Mouse (Mus musculus) right cerebral cortex, postnatal 14 days (tissue): Measurements from ENCODE around the gene Mcrip1.

Source experiments
- DNase-seq: peaks from one replicate; pipeline ENCODE4 v3.0.0; 2022

The Mcrip1 gene

DNA sequence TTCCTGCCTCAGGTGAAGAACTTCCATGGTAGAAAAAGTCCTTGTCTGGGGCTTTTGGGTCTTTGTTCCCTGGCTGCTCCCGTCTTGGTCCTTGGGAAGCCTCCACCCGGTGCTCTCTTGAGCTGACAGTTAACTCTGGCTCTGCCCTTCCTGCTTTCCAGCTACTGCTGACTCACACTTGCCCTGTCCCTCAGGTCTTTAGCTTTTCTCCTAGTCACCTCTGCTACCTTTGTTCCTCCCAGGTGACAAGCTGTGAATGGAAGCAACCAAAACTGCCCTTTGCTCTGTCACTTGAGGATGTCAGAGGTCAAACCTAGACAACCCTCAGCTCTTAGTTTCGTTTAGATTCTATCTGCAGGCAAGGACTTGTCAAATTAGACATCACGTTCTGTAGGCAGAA is 39.6 kb downstream of the Mcrip1 start:
- DNase-seq = no peak

DNA sequence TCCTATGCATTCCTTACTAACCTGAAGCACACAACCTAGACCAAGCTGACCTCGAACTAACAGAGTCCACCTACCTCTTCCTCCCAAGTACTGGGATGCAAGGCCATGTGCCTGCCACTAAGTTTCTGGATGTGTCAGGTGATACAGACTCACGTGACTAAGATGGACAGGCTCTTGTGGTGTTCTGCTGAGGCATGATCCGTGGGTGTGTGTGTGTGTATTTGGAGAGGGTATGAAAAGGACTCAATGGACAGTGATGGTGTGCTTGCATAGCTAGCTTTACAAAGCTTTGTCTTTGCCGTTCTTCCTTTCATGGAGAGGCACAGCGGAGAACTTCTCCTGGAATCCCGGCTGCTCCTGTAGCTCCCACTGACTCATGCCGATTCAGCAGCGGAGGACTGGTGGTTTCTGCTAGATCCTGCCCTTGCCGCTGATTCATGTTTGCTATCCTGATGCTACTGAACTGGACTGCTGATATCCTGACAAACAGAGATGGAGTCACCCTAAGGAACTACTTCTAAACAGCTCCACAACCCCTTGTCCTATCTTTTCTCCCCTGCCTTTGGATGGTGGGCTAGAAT is 41.1 kb downstream of the Mcrip1 start:
- DNase-seq = no peak

DNA sequence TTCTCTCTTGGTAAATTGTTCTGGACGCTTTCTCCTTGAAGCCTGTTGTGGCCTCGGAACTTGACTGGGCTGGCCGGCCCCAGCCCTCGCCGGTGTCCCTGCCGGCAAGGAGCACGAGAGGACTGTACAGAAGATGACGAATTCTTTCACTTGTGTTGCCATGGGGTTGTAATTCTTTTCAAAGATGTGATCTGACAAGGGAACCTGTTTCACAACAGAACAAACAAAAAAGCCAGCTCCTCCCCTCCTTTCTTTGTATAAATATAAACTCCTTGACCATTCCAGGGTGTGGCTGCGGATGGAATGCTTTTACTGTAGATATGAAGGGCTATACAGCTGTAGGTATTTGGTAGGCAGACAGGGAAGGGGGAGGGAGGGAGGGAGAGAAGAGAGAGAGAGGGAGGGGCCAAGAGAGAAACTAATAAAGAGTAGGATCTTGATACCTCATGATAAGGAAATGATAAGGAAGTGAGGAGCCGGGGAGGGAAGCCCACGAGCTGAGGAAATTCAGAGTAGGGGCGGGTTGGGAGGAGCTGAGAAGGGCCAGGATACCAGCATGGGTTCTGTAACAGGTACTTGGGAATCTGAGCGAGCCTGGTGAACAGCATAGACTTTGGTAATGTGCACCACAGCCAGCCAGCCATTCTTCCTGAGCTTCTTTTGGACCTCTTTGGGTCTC is 41.8 kb downstream of the Mcrip1 start:
- no peak for DNase-seq

DNA sequence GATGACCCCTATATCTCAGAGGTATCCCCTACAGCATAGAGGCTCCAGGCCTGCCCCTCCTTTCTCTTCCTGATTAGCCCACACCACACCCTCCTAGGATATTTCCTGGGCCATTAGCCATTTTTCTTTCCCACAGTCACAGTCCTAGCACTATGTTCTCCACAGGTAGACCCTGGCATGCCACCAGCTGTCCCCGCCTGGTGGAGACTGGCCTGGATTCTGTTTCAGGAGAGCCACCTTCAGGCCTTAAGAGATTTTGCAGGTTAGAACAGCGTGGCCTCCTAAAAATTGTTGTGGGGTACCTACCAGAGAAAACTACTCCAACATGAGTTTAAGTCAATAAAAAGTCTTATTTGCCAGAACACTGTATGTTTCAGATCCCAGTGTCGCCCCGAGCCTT is 42.6 kb downstream of the Mcrip1 start:
- DNase-seq = no peak

DNA sequence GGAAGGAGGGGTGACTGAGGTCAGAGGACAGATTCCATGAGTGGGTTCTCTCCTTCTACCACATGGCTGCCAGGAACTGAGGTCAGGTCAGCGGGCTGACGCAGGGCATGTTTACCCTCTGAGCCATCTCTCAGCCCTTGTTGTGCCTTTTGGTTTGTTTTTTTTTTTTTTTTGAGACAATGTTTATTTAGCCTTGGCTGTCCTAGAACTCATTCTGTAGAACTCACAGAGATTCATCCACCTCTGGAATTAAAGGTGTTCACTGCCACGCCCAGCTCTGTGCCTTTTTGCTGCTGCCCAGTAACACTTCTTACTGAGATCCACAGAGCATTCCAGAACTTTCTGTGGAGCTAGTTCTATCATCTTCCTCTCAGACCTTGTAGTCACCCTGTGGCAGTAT is 43.9 kb downstream of the Mcrip1 start:
- DNase-seq = no peak

DNA sequence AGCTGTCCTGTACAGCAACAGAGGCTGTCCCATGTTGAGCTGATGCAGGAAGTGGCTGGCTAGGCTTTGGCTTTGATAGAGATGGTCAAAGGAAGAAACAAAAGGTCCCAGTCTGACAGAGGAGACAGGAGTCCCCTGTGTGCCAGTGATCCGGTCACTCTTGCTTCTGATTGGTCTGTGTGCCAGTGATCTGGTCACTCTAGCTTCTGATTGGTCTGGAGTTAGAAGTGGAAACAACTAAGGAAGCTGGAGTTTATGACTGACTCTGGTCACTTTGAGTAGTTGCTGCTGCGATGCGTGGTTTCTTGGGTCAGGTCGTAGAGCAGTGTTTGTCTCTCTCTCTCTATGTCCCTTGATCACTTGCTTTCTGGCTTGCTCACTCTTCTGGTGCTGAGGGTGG is 47.8 kb downstream of the Mcrip1 start:
- DNase-seq = no peak

DNA sequence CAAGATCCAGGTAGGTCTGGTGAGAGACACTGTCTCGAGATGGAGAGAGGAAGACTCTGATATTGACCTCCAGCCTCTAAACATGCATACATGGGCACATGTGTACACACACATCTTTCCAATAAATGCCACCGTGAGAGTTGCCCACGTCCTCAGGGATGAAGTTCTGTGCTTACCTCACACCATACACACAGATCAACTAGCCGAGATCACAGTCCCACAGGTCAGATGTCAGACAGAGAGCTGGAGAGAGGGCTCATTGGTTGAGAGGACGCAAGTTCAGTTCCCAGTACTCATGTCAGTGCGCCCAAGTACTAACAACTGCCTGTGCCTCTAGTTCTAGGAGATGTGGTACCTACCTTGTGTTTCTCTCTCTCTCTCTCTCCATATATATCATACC is 48.5 kb downstream of the Mcrip1 start:
- DNase-seq = no peak

DNA sequence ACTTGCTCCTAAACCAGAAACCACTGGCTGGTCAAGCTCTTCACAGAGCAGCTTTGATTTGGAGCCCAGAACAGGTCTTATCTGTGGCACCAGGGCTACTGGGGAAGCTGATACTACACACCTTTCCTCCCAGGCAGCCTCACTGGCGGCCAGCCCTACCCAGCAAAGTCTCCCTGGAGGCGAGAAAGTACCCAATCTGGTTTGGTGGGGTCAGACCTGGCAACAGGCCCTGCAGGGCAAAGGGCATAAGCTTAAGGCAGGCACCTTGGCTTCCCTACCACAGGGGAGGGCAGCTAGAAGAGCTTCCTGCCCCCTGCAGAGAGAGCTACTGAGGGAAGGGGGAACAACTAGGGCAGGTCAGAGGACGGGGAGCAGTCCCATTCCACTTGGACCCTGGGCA is 49.2 kb downstream of the Mcrip1 start:
- DNase-seq = no peak

DNA sequence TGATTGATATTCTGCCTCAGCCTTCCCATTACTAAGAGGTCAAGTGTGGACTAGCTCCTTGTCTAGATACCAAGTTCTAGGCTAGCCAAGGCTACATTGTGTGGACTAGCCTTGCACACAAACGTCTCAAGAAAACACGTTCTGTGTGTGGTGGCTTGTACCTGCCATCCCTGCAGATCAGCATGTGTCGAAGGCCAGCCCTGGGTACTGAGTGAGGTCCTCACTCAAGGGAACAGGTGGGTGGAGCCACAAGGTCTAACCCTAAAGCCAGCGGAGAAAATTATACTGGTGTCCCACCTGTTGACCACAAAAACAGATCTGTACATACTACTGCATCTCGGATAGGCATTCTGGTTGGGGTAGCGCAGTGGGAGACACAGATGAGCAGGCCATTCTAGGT is 49.6 kb downstream of the Mcrip1 start:
- no peak for DNase-seq

DNA sequence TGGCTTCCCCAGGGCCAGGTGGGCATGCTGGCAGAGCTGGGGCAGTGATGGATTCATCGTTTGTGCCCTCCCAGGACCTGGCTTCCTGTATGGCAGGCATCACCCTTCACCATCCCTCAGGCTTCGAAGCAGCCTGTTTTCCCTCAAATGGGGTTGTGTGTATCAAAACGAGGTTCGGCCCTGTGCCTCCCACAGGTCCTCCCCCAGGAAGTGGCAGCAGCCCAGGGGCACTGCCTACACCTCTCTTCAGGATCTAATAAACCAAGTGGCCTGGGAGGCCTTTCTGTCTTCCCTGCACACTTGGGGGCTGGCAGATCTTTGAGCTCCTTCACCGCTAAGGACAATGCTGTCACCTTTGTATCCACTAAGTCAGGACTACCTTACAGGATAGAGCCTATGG is 50.6 kb downstream of the Mcrip1 start:
- DNase-seq = no peak

DNA sequence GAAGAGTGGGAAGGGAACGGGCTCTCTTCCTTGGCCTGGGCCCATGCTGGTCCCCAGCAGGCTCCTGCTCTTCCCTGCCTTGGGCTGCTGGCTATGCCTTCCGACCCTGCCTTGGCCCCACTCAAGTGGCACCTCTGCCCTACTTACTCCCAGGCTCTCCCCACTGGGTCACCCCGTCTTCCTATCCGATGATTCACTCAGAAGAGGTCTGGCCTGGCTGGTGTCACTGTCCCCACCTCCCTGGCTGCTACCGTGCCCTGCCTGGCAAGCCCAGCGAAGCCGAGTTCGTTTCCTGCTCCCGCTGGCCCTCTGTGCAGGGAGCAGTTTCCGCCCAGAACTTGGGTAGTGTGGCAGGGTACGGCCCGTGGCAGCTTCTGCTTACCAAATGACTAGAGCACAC is 51.3 kb downstream of the Mcrip1 start:
- no peak for DNase-seq

DNA sequence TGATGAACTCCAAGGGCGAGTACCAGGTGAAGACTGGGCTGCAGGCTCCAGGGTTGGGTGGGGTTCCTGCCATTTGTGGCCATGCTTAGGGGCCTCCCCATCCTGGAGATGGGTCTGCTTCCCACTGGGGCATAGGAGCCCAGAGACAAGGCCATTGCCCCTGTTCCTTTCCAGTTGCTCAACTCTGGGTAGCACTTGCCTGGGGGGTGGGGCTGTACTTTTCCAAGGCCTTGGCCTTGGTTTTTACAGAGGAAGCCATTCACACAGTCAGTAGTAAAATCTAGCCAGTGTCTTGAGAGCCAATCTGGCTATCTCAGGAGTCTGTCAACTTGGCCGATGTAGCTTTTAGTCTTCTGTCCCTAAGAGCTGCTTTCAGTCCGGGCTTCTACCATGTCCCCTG is 52.1 kb downstream of the Mcrip1 start:
- no peak for DNase-seq

DNA sequence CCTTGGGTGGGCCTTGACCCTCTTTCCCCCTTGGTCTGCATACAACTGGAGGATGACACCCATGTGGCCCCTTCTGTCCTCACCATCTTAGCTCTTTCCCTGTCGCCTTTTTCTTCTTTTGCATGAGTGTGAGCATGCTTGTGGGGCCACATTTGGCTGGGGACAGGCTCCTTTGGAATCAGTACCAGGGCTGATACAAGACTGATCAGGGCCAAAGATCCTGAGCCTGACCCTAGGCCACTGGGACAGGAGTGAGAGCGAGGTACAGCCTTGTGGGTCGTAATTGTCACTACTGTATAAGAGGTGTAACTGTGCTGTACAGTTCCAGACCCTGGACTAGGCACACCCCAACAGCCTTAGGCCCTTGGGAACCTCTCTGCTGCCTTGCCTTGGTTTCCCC is 55.6 kb downstream of the Mcrip1 start:
- no peak for DNase-seq

DNA sequence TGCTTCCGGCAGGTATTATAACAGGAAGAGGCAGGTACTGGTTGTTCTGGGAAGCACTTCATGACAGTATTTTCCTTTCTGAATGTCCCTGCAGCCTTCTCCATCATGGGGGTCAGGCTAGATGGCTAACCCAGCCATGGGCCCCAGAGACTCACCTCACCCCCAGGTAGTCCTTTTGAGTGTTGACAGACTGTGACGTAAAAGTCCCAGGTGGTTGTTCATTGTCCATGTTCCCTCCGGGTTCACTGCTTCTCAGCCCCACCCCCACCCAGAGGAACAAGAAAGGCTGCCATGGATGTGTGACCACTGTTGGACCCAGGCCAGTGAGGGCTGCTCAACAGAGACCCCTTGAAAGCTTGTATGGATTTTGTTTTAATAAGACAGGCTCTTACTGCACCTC is 56.2 kb downstream of the Mcrip1 start:
- DNase-seq = no peak
